Mouse (Mus musculus): ENCODE measurements around the gene Rffl. TPM values are rescaled to one million over a fixed set of nuclear protein-coding genes. Genes with fewer than 3 reads are reported as not detected.
A peak's percentile ranks its signal among the peaks of the same experiment; 100 is the strongest.

Rffl gene
- total and polyA plus RNA-seq, 2 experiments from 2014 or later, result 2.8 to 4.3 TPM

- Histone ChIP-seq H3K9me3 (ENCODE audit: low read length) (no peaks in the 10 kb centered on the region), H3K27me3 (ENCODE audit: insufficient read depth, low read length) (no peaks in the 10 kb centered on the region; the same call in none of the 2 replicates), H3K9ac (peak within 1 kb of the TSS; percentile 63), H3K4me1 (ENCODE audit: insufficient read depth) (no peaks in the 10 kb centered on the region), H3K4me3 (ENCODE audit: low read depth, low read length) (peak within 1 kb of the TSS; percentile 65), H3K27ac (ENCODE audit: low read depth, low read length) (peak within 1 kb of the TSS; percentile 54; the same call in 1 of the 2 replicates), H3K4me2 (ENCODE audit: low read depth) (peak within 1 kb of the TSS; percentile 90), H3K36me3 (ENCODE audit: insufficient read depth) (no peaks in the 10 kb centered on the region)
- ATAC-seq (peak; percentile 93), DNase-seq (peak; percentile 94)
- WGBS, result under 1% methylated on average over 26 of the region's 26 CpGs
- TF ChIP-seq CTCF (IDR thresholded peaks at IDR 0.05; ENCODE audit: low read depth), result peak; percentile 94
Observed at GRCm38 (mm10) chr11:82890342-82890762, 19.3 kb upstream of the Rffl start, which contains the start of gene Rad51d. TSS of gene Rad51d (minus strand) at chr11:82890614.

DNA sequence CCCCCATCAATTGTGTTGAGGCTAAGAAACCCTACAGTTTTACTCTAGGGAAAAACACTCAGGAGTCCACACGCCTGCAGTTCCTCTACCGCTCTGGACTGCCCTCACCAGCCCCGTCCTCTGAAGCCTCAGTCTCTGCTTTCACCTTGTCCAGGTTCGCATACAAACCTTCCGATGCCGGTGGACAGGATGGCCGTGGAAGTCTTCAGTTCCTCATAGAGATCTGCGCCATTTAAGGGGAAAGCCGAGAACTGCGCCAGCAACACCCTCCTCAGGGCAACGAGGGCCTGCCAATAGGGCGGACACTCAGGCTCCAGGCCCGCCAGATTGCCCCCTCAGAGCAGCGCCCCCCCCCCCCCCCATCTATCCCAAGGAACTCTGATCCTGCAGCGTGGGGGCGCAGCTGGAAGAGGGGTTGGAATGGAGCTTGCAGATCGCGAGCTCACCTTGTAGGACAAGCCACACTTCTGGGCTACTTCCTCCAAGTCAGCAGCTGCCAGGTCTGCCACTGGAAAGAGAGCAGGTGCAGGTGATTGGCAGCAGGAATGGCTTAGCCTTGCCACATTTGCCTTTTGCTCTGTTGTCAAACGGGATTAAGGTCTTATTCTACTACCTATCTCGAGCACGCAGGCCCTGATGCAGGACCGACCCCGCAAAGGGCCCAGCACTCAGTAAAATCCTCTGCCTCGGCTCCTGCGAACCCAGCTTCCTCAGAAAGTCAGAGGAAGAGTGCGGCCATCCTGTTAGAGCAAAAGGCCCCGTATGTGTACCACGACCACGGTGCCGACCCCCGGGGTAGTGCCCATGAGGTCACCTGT lies 18.7 kb upstream of the Rffl start:
- no peaks in the 10 kb centered on the region for H3K36me3 ChIP-seq (ENCODE audit: insufficient read depth)
- H3K9ac ChIP-seq, result peak overlapping the region; percentile 63
- TF ChIP-seq CTCF (IDR thresholded peaks at IDR 0.05; ENCODE audit: low read depth), result no peak
- 2% methylated on average over 31 of the region's 31 CpGs for WGBS
- no peaks in the 10 kb centered on the region for H3K4me1 ChIP-seq (ENCODE audit: insufficient read depth)
- H3K27me3 ChIP-seq (ENCODE audit: insufficient read depth, low read length), result no peaks in the 10 kb centered on the region; the same call in none of the 2 replicates
- peak overlapping the region; percentile 65 for H3K4me3 ChIP-seq (ENCODE audit: low read depth, low read length)
- ATAC-seq, result peak; percentile 28
- H3K27ac ChIP-seq (ENCODE audit: low read depth, low read length), result peak overlapping the region; percentile 54; the same call in 1 of the 2 replicates
- no peaks in the 10 kb centered on the region for H3K9me3 ChIP-seq (ENCODE audit: low read length)
- peak; percentile 55 for DNase-seq
- peak overlapping the region; percentile 90 for H3K4me2 ChIP-seq (ENCODE audit: low read depth)

DNA sequence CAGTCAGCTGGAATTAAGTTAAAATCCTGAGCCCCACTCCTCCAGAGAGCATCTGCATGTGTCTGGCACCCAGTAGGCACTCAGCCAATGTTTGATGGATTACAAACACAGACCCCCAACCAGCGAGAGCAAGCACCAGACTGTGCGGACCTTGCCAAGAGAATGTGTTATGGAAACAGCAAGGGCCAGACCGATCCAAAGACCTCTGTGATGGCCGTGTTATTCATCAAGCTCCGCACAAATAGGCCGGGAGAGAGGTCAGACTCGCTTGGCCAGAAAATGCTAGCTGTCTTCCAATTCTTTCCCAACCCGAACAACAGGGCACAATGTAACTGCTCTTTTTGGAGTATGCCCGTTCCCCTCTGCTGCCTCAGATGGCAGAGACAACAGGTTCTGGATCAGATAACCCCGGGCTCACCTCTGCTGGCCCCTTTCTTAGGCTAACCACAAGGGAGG lies 17.5 kb upstream of the Rffl start:
- no peaks in the 10 kb centered on the region for H3K9me3 ChIP-seq (ENCODE audit: low read length)
- H3K4me2 ChIP-seq (ENCODE audit: low read depth), result peak overlapping the region; percentile 90
- no peak overlapping the region for H3K27ac ChIP-seq (ENCODE audit: low read depth, low read length)
- DNase-seq (peak; percentile 58), ATAC-seq (peak; percentile 36)
- no peaks in the 10 kb centered on the region for H3K4me1 ChIP-seq (ENCODE audit: insufficient read depth)
- no peaks in the 10 kb centered on the region; the same call in none of the 2 replicates for H3K27me3 ChIP-seq (ENCODE audit: insufficient read depth, low read length)
- H3K4me3 ChIP-seq (ENCODE audit: low read depth, low read length), result no peak overlapping the region
- H3K9ac ChIP-seq, result no peak overlapping the region; the same call in 1 of the 2 replicates
- TF ChIP-seq CTCF (IDR thresholded peaks at IDR 0.05; ENCODE audit: low read depth), result no peak
- 30% methylated on average over 10 of the region's 10 CpGs for WGBS
- H3K36me3 ChIP-seq (ENCODE audit: insufficient read depth), result no peaks in the 10 kb centered on the region

GRCm38 (mm10) chr11:82886559-82886958 lies 15.5 kb upstream of the Rffl start:
- peak; percentile 56 for TF ChIP-seq CTCF (IDR thresholded peaks at IDR 0.05; ENCODE audit: low read depth)
- Histone ChIP-seq H3K9ac (no peak overlapping the region), H3K27ac (ENCODE audit: low read depth, low read length) (no peak overlapping the region), H3K4me3 (ENCODE audit: low read depth, low read length) (no peak overlapping the region), H3K4me2 (ENCODE audit: low read depth) (no peak overlapping the region), H3K36me3 (ENCODE audit: insufficient read depth) (0 out of 2 replicates have a peak, but pooled peaks cover 7% of the 10 kb centered on the region), H3K27me3 (ENCODE audit: insufficient read depth, low read length) (no peaks in the 10 kb centered on the region; the same call in 1 of the 2 replicates), H3K4me1 (ENCODE audit: insufficient read depth) (no peaks in the 10 kb centered on the region), H3K9me3 (ENCODE audit: low read length) (no peaks in the 10 kb centered on the region)
- DNase-seq, result no peak
- no peak for ATAC-seq
- WGBS, result 91% methylated on average over 3 of the region's 3 CpGs

GRCm38 (mm10) chr11:82883180-82883579 lies 12.2 kb upstream of the Rffl start:
- no peak for TF ChIP-seq CTCF (IDR thresholded peaks at IDR 0.05; ENCODE audit: low read depth)
- H3K9ac ChIP-seq, result no peak overlapping the region
- no peaks in the 10 kb centered on the region for H3K4me1 ChIP-seq (ENCODE audit: insufficient read depth)
- DNase-seq, result no peak
- no peak overlapping the region for H3K4me2 ChIP-seq (ENCODE audit: low read depth)
- no peak for ATAC-seq
- WGBS, result 77% methylated on average over 8 of the region's 8 CpGs
- H3K36me3 ChIP-seq (ENCODE audit: insufficient read depth), result peaks cover 13% of the 10 kb centered on the region; the same call in 1 of the 2 replicates
- no peak overlapping the region for H3K4me3 ChIP-seq (ENCODE audit: low read depth, low read length)
- H3K9me3 ChIP-seq (ENCODE audit: low read length), result no peaks in the 10 kb centered on the region
- no peaks in the 10 kb centered on the region for H3K27me3 ChIP-seq (ENCODE audit: insufficient read depth, low read length)
- no peak overlapping the region for H3K27ac ChIP-seq (ENCODE audit: low read depth, low read length)

- no peaks in the 10 kb centered on the region for H3K27me3 ChIP-seq (ENCODE audit: insufficient read depth, low read length)
- no peak overlapping the region for H3K4me3 ChIP-seq (ENCODE audit: low read depth, low read length)
- no peak overlapping the region; the same call in 1 of the 2 replicates for H3K27ac ChIP-seq (ENCODE audit: low read depth, low read length)
- H3K9ac ChIP-seq, result no peak overlapping the region
- ATAC-seq, result no peak
- H3K9me3 ChIP-seq (ENCODE audit: low read length), result no peaks in the 10 kb centered on the region
- no peak for DNase-seq
- H3K4me2 ChIP-seq (ENCODE audit: low read depth), result no peak overlapping the region
- no peak for TF ChIP-seq CTCF (IDR thresholded peaks at IDR 0.05; ENCODE audit: low read depth)
- 74% methylated on average over 7 of the region's 7 CpGs for WGBS
- H3K4me1 ChIP-seq (ENCODE audit: insufficient read depth), result no peaks in the 10 kb centered on the region
- peaks cover 10% of the 10 kb centered on the region; the same call in 1 of the 2 replicates for H3K36me3 ChIP-seq (ENCODE audit: insufficient read depth)
Observed at GRCm38 (mm10) chr11:82877726-82878344, 6.8 kb upstream of the Rffl start.

Measured in forebrain, postnatal 0 days (tissue).